Mouse (Mus musculus) brown adipose tissue, adult 24 weeks (tissue): Measurements from ENCODE around the gene Fscn1. TPM values are rescaled to one million over a fixed set of nuclear protein-coding genes. Genes with fewer than 3 reads are reported as not detected.

Experiments used
- H3K27ac ChIP-seq: fragments of 200-500 bp; replicated peaks from 2 replicates; pipeline ENCODE4 v1.5.1; 2012; ENCODE audit warnings: low read depth, mild to moderate bottlenecking, low read length
- H3K4me1 ChIP-seq: fragments of 200-500 bp; 2 replicates; pipeline ENCODE4 v1.6.1; 2012; ENCODE audit warnings: low read length, mixed read lengths; ENCODE audit not compliant: control insufficient read depth, insufficient read depth, insufficient read length
- H3K4me3 ChIP-seq: fragments of 200-500 bp; 2 replicates; pipeline ENCODE4 v1.5.1; 2012; ENCODE audit warnings: low read depth, mild to moderate bottlenecking, low read length, moderate library complexity; ENCODE audit not compliant: insufficient read depth
- polyA plus RNA-seq: library from polyadenylated mRNA; stranded (reverse); fragments of >200 nt; gene quantifications from 2 replicates; pipeline ENCODE4 v1.2.4, GENCODE M21; 2012; ENCODE audit not compliant: missing spikeins, insufficient read depth, insufficient read length

Fscn1 gene
- polyA plus RNA-seq, 1 experiment: 9.1 TPM

DNA sequence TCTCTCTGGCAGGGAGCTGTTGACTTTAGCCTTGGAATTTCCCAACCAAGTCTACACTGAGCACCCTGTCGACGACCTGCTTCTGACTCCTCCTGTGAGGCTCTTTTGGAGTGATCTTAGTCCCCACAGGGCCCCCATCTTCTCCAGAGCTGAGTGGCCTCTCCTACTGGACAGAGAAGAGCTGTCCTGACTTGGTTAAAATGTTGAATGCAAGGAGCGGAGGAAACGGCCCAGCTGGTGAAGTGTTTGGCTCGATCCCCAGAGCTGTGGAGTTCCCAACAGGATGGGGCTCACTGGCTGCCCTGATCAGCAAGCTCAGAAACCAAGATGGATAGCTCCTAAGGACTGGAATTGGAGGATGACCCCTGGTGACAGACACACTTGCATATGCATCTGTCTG is 16.4 kb downstream of the Fscn1 start:
- Histone ChIP-seq H3K4me3 (no peak overlapping the region), H3K4me1 (peaks cover 7% of the 10 kb centered on the region; the same call in 1 of the 2 replicates), H3K27ac (no peak overlapping the region)

DNA sequence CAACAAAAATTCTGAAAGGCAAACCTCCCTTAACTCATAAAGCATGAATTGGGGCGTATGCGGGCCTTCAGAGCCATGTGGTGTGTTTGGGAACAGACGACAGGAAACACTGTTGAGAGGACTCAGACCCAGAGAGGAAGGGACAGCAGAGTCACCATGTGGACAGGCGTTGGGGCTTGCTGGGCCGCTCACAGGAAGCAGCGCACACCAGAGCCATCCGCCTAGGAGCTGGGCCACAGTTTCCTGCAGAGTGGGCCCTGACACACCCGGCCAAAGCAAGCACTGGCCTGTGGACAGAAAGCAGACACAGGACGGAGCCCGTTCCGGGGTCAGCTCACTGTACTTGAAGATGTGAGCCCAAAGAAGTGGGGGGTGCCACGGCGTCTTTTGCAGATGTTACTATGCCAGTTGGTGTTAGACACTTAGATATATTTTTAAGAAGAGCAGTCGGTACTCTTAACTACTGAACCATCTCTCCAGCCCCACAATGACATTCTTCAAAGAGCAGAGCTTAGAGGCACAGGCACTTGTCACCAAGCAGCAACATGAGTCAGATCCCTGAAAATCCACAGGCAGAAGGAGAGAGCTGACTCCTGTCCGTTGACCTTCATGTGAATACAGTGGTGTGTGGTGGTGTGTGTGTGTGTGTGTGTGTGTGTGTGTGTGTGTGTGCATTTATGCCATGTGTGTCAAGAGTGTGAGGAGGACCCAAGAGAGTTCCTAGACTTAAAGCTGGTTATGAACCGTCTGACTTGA is 22.1 kb downstream of the Fscn1 start:
- H3K4me3 ChIP-seq: no peak overlapping the region

DNA sequence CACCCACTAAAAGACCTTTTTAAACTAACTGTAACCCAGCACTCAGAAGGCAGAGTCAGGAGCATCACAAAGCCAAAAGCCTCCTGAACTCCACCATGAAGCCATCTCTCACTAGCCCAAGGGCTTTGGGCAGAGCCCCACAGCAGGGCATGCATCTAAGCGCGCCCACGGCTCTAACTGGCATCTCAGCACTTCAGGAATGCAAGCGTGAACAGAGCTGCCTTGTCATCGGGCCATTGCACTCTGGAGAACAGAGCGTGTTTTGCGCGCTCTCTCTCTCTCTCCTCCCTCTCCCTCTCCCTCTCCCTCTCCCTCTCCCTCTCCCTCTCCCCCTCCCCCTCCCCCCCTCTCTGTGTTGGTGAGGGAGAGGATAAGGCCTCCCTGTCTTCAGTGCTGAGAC is 23.0 kb downstream of the Fscn1 start:
- Histone ChIP-seq H3K27ac (no peak overlapping the region), H3K4me1 (peaks cover 3% of the 10 kb centered on the region; the same call in 1 of the 2 replicates), H3K4me3 (no peak overlapping the region)

More for the DNA sequence above, 22.1 kb downstream of the Fscn1 start:
- peaks cover 3% of the 10 kb centered on the region; the same call in 1 of the 2 replicates for H3K4me1 ChIP-seq
- H3K27ac ChIP-seq: peak overlapping the region; percentile 21

DNA sequence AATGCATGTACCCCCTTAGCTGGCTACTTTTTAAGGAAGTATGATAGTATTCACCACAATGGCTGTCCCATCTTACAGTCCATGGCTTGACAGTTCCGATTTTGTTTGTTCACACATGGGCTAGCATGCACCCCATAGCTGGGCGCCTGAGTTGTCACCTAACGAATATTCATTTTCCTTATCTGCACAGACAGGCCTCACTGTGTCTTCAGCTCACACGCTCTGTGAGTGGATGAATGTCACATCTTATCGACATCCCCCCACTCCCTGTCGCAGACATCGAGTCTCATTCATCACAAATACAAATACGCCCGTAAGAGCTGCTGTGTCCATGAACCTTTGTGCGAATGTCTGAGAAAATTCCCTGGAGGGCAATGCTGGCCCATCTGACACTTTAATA is 24.1 kb downstream of the Fscn1 start:
- Histone ChIP-seq H3K27ac (no peak overlapping the region), H3K4me1 (peaks cover 3% of the 10 kb centered on the region; the same call in 1 of the 2 replicates), H3K4me3 (no peak overlapping the region)

- Histone ChIP-seq H3K4me3 (no peak overlapping the region), H3K27ac (no peak overlapping the region), H3K4me1 (no peaks in the 10 kb centered on the region)
These were observed 28.4 kb downstream of the Fscn1 start for GRCm38 (mm10) chr5:142988520-142988919.

DNA sequence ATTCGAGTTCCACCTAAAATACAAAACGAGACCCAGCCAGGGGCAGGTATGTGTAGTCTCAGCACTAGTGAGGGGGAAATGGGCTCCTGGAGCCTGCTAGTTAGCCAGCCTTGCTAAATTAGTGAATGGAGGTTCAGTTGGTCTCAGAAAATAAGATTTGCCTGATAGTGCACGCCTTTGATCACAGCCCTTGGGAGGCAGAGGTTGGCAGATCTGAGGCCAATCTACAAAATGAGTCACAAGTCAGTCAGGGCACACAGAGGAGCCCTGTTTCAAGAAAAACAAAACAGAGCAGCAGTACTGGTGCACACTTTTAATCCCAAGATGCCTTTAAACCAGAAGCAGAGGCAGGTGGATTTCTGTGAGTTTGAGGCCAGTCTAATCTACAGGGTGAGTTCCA is 29.0 kb downstream of the Fscn1 start:
- Histone ChIP-seq H3K27ac (no peak overlapping the region), H3K4me1 (no peaks in the 10 kb centered on the region), H3K4me3 (no peak overlapping the region)

- H3K4me3 ChIP-seq: no peak overlapping the region
- H3K4me1 ChIP-seq: peaks cover 12% of the 10 kb centered on the region
- H3K27ac ChIP-seq: no peak overlapping the region
These were observed 34.6 kb downstream of the Fscn1 start for GRCm38 (mm10) chr5:142994746-142995145.

DNA sequence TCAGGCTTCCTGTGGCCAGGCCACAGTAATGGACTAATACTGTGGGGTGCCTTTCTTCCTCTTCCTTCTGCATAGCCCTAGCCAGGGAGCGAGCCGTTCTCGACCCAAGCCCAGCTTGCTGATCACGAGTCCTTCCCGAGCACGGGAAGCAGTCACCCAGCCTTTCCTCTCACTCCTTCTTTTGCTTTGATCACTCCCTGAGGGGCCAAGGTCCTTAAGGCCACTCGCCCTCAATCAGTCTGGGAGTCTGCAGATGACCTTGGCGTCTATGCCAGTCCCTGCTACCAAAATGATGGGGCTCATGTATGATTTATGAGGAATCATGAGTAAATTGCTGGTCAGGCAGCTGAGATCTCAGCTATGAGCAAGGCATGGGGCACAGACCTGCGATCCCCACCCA is 37.4 kb downstream of the Fscn1 start:
- Histone ChIP-seq H3K27ac (peak overlapping the region; percentile 68), H3K4me3 (no peak overlapping the region), H3K4me1 (peaks cover 28% of the 10 kb centered on the region)

- Histone ChIP-seq H3K4me1 (peaks cover 28% of the 10 kb centered on the region), H3K27ac (peak overlapping the region; percentile 68), H3K4me3 (no peak overlapping the region)
These were observed 38.0 kb downstream of the Fscn1 start for GRCm38 (mm10) chr5:142998171-142998570.

GRCm38 (mm10) chr5:143000091-143000490 is 39.9 kb downstream of the Fscn1 start:
- Histone ChIP-seq H3K4me3 (no peak overlapping the region), H3K4me1 (peaks cover 28% of the 10 kb centered on the region)

DNA sequence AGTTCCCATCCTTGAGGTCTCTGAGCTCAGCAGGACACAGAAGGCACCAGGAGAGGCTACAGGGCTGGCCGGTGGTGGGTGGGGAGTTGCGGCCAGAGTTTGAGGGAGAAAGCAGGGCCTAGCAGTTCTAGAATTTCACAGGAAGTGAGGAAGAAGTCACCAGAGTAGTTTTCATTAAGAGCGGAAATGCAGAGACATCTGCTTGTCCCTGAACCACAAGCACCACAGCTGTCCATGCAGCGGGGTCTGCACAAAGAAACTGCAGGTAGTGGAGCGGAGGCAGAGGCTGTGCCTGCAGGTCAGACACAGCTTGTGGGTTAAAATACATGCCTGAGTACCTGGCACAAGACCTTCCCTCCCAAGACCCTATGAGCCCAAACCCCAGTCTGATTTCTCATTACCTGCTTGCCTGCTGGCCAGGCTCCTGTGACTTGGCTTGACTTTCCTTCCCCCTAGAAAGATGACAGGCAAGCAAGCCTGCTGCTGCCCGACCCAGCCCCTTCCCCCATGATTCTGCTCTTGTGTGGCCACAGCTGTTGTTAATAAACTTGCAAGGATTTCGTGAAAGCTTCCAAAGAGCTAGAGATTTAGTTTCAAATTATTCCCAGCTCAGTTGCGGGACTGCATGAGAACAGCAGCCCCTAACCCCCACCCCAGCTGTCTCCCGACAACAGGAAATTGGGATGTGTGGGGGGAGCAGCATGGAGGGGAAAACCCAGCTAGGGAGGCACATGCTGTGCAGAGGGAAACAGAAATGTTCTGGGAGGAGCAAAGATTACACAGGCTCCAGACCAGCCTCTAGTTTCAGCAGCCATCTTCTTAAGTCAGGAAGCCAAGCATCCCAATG is 40.7 kb downstream of the Fscn1 start:
- peaks cover 28% of the 10 kb centered on the region for H3K4me1 ChIP-seq
- H3K27ac ChIP-seq: peak overlapping the region; percentile 89
- no peak overlapping the region for H3K4me3 ChIP-seq

More at GRCm38 (mm10) chr5:143000091-143000490, 39.9 kb downstream of the Fscn1 start:
- 0 out of 2 replicates have a peak overlapping the region, but pooled peaks have one; percentile 89 for H3K27ac ChIP-seq

GRCm38 (mm10) chr5:143009383-143009782 is 49.2 kb downstream of the Fscn1 start:
- H3K4me1 ChIP-seq: peaks cover 5% of the 10 kb centered on the region; the same call in 1 of the 2 replicates
- H3K27ac ChIP-seq: peak overlapping the region; percentile 73
- 0 out of 2 replicates have a peak overlapping the region, but pooled peaks have one; percentile 4 for H3K4me3 ChIP-seq

GRCm38 (mm10) chr5:143017401-143017800 is 57.3 kb downstream of the Fscn1 start:
- H3K4me1 ChIP-seq: no peaks in the 10 kb centered on the region
- H3K27ac ChIP-seq: peak overlapping the region; percentile 81
- H3K4me3 ChIP-seq: no peak overlapping the region
